Mouse (Mus musculus): ENCODE measurements around the gene Rgs7.

Rgs7 gene

DNA sequence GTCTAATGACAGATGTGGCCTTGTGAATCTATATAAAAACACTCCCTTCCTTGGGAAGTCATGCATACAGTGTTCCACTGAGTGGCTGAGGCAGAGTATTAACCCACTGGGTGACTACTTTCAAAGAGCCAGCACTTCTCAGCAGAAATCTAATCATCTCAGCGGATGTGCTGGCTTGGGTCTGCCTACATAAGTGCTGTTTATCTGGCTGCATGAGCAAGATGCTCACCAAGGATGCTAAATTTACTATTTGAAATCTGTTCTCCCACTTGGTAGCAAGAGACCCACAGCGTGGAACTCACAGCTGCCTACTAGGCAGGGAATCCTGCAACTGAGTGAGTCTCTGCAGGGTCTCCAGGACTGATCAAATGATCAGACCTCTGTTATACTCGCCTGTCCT, 184.7 kb downstream of the Rgs7 start:
- DNase-seq (ENCODE audit: low spot score in 2 of 2): no peak

- DNase-seq (ENCODE audit: low spot score in 2 of 2): no peak
Measured at GRCm38 (mm10) chr1:175300895-175301294, 191.4 kb downstream of the Rgs7 start.

DNA sequence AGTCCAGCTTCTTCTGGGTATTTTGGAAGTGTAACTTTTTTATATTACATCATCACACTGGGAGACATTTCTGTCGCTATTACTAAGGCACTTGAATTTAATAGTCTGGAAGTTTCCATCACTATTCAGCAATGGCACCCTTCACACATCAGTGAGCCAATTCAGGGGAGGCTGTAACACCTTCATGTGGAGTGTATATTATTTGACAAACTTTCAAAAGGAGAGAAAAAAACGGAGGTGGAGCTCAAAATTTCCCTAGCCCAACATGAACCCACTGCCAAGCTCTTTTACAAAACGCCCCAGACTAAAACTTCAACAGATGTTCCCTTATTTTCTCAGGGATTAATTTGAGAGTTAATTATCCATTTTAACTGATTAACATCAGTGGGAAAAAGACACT, 191.9 kb downstream of the Rgs7 start:
- no peak for DNase-seq (ENCODE audit: low spot score in 2 of 2)

- DNase-seq (ENCODE audit: low spot score in 2 of 2): no peak
Measured at GRCm38 (mm10) chr1:175299603-175300397, 192.5 kb downstream of the Rgs7 start.

DNA sequence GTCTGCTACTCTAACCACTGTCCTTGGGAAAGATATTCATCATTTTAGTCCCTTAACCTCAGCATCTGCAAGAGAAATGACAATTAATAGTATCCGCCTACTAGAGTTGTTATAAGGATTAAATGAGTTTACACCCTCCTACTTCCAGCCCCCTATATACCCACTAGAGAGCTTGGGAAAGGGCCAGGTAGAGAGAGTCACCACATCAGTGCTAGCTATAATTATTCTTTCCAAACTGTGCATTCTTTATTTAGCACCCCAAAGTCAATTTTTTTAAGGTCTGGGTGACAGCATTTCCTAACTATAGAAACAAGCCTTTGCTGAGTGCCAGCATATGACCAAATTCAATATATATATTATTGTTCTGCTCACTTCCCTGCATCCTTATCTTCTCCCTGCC, 195.4 kb downstream of the Rgs7 start:
- no peak for DNase-seq (ENCODE audit: low spot score in 2 of 2)

DNA sequence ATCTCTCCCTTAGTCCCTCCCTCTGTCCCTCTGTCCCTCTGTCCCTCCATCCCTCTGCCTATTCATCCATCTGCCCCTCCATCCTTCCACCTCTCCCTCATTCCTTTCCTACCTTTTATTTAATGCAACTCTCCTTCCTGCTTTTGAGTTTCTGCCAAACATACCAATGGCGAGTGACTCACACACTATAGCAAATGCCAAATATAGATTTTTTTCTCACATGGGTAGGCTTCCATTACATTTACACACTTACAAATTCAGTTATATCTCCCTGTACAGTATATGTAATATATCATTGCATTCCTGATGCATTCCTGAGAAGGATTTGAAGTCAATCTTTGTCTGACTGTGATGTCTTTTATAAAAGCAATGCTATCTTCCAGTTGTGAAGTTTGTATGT, 202.2 kb downstream of the Rgs7 start:
- DNase-seq (ENCODE audit: low spot score in 2 of 2): no peak

DNA sequence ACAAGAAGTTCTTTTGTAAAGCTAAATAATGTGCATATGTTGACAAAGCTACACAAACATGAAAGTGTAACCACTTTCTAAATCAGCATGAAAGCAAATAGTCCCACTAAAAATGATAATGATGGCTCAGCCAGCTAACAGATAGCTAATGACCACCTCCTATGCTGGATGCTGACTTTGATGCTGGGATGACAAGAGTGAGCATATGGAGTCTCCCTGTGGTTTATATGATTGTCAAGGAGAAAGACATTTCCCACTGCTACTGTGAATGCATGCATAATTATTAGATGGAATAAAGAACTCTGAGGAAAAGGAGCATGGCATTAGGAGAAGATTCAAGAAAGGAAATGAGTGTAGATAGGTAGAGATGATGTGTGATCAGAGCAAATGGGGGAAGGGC, 230.0 kb downstream of the Rgs7 start:
- no peak for DNase-seq (ENCODE audit: low spot score in 2 of 2)

GRCm38 (mm10) chr1:175259374-175259773, 232.9 kb downstream of the Rgs7 start:
- no peak for DNase-seq (ENCODE audit: low spot score in 2 of 2)

DNA sequence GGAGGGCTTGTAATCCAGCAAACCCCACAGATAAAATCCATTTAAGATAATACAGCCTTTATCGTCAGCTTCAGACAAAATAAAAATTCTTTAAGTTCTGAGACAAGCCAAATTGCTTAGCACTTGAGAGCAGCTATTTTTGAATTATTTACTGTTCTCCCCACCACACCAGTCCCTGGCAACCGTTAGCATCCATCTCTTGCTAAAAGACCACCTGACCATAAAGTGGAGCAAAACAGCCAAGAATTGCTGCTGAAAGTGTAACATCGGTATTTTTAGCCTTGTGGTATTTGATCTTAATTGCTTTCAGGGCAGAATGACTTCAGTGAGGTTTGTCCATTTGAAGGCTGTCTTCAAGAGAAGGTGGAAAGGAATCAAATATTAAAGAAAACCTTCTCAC, 237.1 kb downstream of the Rgs7 start:
- DNase-seq (ENCODE audit: low spot score in 2 of 2): no peak

GRCm38 (mm10) chr1:175254724-175255123, 237.6 kb downstream of the Rgs7 start:
- DNase-seq (ENCODE audit: low spot score in 2 of 2): no peak

GRCm38 (mm10) chr1:175242135-175242534, 250.2 kb downstream of the Rgs7 start:
- DNase-seq (ENCODE audit: low spot score in 2 of 2): no peak

GRCm38 (mm10) chr1:175240137-175240536, 252.2 kb downstream of the Rgs7 start:
- no peak for DNase-seq (ENCODE audit: low spot score in 2 of 2)

DNA sequence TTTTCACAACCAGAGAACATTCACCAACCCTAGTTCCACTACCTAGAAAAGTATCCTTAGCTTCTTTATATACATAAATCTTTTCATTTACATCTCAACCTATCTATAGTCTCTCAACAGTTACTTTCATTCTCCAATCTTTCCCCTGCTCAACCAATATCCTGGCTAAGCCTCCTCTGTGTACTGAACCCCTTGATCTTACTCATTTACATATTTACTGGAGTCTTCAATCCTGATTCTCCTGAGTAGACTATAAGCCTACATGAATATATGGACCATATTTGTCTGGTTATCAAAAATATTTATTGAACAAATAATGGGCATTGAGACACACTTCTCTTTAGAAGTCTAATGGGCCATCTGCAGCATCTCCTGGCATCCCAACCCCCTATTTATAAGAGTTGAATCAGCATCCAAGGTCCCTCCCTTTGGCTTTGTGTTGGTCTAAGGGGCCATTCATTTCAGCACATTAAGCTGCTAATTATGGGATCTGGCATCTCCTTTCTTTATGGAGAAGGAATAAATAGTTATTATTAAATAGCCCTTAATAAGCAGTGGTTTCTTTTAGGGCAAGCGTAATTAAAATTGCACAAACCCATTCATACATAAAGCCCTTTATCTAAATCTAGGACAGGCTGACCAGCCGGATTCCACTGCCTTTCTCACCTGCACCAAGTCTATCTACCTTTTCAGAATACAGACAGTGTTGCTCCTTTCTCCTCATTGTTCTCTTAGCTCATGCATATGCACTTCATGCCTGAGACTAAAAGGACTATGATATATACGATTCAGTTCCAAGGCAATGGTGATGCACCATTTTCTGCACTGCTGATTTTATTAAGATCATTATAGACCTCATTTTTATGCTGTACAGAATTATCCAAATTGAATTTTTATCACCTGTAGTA, 270.5 kb downstream of the Rgs7 start:
- no peak for DNase-seq (ENCODE audit: low spot score in 2 of 2)

DNA sequence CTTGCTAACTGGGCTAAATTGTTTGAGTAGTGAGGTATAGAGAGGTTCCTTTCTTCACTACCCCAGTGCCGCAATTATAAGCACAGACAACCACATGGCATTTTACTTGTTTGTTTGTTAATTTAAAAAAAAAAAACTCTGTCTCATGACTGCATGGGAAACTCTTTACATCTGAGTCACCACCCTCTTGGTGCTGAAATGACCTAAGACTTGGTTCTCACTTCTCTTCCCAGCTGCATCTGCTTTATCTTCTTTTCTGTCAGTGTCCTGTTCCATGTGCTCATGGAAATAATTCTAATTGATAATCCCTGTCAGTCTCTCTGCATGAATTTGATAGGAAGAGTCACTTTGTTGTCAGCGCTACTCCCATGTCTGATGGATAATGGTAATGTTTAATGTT, 272.7 kb downstream of the Rgs7 start:
- DNase-seq (ENCODE audit: low spot score in 2 of 2): no peak

DNA sequence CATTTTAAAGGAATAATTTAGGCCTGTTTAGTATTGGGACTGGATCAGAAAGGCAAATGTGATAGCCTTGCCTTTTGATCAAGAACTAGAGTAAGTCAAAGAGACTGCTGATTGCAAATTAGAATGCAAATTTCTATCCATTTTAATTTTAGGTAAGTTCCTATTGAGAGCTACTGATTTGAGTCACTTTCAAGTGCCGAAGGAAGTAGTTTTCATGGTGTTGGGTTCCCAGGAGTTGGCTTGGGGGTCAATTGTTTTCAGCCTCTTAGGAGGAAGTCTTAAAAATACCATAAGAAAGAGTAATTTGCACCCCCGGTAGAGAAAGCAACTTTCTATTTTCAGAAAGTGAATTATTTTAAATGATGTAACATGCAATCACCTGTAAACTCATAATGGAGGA, 285.3 kb downstream of the Rgs7 start:
- no peak for DNase-seq (ENCODE audit: low spot score in 2 of 2)

GRCm38 (mm10) chr1:175205633-175206032, 286.7 kb downstream of the Rgs7 start:
- no peak for DNase-seq (ENCODE audit: low spot score in 2 of 2)

DNA sequence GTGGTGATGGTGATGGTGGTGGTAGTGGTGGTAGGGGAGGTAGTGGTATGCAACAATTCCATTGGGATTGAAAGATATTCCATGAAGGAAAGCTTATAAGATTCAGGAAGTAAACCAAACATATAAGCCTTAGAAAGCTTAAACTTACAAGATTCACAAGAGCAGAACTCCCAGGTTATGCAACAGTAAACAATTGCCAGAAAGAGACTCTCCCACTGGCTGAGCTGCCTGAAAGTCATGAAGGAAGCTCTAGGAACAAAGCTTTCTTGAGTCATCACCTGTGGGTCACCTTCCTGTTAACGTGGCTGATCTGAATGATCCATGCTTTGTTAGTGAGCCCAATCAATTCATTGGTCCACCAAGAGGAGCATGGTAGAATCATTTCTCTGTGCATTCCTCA, 288.8 kb downstream of the Rgs7 start:
- DNase-seq (ENCODE audit: low spot score in 2 of 2): no peak

GRCm38 (mm10) chr1:175202902-175203301, 289.4 kb downstream of the Rgs7 start:
- DNase-seq (ENCODE audit: low spot score in 2 of 2): no peak

DNA sequence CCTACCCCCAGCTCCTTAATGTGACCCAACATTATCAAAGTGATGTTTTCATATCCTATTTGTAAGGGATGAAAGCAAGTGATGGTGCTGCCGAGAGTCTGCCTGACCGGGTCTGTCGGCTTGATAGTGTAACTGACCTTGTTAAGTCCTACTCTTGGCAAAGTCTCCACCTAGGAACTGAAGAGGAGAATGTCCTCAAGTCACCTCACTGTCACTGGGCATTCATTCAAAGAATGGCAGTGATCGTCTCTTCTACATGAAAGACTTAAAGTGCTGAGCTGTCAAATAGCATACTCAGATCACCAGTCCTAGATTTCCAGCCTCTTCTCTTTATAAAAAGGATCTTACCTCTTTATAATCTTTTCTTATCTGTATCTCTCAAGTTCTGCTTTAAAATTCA, 293.4 kb downstream of the Rgs7 start:
- no peak for DNase-seq (ENCODE audit: low spot score in 2 of 2)

DNA sequence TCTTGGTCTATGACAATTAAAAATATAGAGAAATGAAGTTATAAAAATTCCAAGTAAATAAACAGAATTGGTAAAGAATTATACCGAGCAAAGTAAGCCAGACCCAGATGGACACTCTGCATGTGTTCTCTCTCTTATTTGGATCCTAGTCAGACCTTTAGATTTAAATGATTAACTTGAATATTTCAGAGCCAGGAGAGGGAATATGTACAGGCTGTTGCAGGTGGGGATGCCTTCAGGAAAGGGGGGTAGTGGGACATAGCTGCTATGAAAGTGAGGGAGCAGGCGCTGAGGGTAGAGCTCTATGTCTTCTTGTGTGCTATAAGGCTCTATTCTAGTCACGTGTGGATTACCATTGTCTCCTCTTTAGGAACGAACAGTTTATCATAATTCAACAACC, 296.5 kb downstream of the Rgs7 start:
- no peak for DNase-seq (ENCODE audit: low spot score in 2 of 2)

- DNase-seq (ENCODE audit: low spot score in 2 of 2): no peak
Measured at GRCm38 (mm10) chr1:175188186-175188585, 304.1 kb downstream of the Rgs7 start.

DNA sequence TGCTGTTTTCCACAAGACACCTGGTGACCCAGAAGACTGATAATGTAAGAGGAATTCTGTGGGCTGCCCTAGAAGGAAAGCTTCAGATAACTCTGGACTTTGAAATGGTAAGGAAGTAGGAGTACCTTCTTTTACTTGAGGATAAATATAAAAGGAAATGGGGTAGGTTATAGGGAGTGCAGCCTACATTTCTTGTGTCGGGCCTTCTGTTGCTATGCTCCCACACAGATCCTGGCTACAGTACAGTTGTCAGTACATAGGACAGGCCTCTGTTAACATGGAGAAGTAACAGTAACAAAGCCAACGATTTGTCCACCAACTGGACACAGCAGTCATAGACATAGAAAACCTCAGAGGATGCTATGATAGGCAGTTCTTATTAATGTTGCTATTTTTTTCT, 307.1 kb downstream of the Rgs7 start:
- DNase-seq (ENCODE audit: low spot score in 2 of 2): no peak

DNA sequence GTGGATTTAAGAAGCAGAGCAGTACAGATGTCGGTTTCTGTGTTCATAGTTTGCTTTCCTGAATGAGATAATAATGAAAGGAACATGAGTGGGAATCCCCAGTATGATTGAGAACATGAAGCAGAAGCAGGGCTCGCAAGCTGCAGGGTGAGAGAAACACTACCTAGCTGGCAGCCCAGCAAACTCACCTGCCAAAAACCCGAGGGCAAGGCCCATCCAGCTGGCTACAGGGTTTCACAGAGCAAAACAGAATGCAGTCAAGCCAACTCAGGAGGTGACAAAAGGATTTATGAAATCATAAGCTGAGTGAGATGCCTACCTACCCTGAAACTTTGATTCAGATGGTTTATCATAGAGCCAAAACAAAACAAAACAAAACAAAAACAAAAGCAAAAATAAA, 307.6 kb downstream of the Rgs7 start:
- DNase-seq (ENCODE audit: low spot score in 2 of 2): no peak
